10 mouse cellular contexts compared by ENCODE assay signal in genomic region chr5:19264627-19265026, GRCm38 (mm10). TPM values are rescaled to one million over a fixed set of nuclear protein-coding genes. Genes with fewer than 3 reads are reported as not detected.
DNase-seq lines count a peak whose midpoint lies in the region; ATAC-seq and TF ChIP-seq lines count a peak whose summit lies in the region.
"Had no signal": no experiment of that assay in that cellular context is flagged by ENCODE, and none has a peak within 500 bp of the region (broad histone marks: within the 10 kb centered on the region; RNA-seq: fewer than 3 reads in every experiment).

No protein-coding gene starts in this region.

- no peaks in the 10 kb centered on the region for H3K4me1 ChIP-seq in G1E (ENCODE audit: insufficient read depth, low read depth, low read length)
- H3K4me1 ChIP-seq: heart, embryonic 13.5 days; megakaryocyte, embryonic 14.5 days had no signal

- intact Hi-C loops in left cerebral cortex, adult 2 months (cut with DNase I), result no loop called here

- H3K9me3 ChIP-seq in G1E (replicated peaks), result no peaks in the 10 kb centered on the region
- H3K9me3 ChIP-seq: heart, embryonic 13.5 days had no signal

- H3K27ac ChIP-seq in left cerebral cortex, adult 2 months, result no peak overlapping the region
- H3K27ac ChIP-seq: heart, embryonic 13.5 days had no signal

- no peaks in the 10 kb centered on the region for H3K27me3 ChIP-seq in G1E (ENCODE audit: insufficient read depth, low read length)
- H3K27me3 ChIP-seq: heart, embryonic 13.5 days; megakaryocyte, embryonic 14.5 days had no signal

- no peaks in the 10 kb centered on the region for H3K36me3 ChIP-seq in G1E (replicated peaks)
- H3K36me3 ChIP-seq: heart, embryonic 13.5 days had no signal

- no peak for ATAC-seq in G1E (ENCODE audit: extremely low read depth, insufficient number of reproducible peaks, low FRiP score, poor library complexity, severe bottlenecking)

- DNase-seq in cerebellum, postnatal 10 days, result peak; percentile 31
- DNase-seq in cerebellum, adult 11-12 months, result no peak
- DNase-seq in left cerebral cortex, adult 2 months (ENCODE audit: extremely low spot score in 1 of 2, low spot score in 2 of 2), result no peak
- DNase-seq in left cerebral cortex, adult 18-20 months (ENCODE audit: low spot score in 2 of 2), result no peak
- DNase-seq in G1E (ENCODE audit: low spot score), result no peak
- peak; percentile 13 for DNase-seq in kidney, postnatal 10 days
- DNase-seq in urinary bladder, adult 2 months (ENCODE audit: low spot score), result no peak
- no peak for DNase-seq in layer of hippocampus, adult 8-10 months (ENCODE audit: low spot score in 2 of 2)

- H3K4me3 ChIP-seq in left cerebral cortex, adult 2 months, result no peak overlapping the region
- no peak overlapping the region for H3K4me3 ChIP-seq in G1E (ENCODE audit: low read depth, low read length)
- H3K4me3 ChIP-seq: heart, embryonic 13.5 days; megakaryocyte, embryonic 14.5 days had no signal

- peak; percentile 32 for TF ChIP-seq CTCF in left cerebral cortex, adult 2 months (IDR thresholded peaks at IDR 0.05)
- peak; percentile 53 for TF ChIP-seq CTCF in G1E (IDR thresholded peaks at IDR 0.05; ENCODE audit: low read depth, low read length)

RNA-seq across cellular contexts. Expression of gene Magi2, which starts 37.8 kb away (rescaled TPM):
- 100 to 1,000 TPM; 139 to 145 TPM for total RNA-seq in left cerebral cortex, adult 2 months (2021)
- total RNA-seq in left cerebral cortex, adult 18-20 months (2021), result 100 to 1,000 TPM; 125 to 134 TPM
- total RNA-seq in G1E (2014; fragmentation: Nextera tagmentation) (0.63 and 1.3 TPM in 2 replicates), G1E (2017) (1.0 and 1.1 TPM in 2 replicates)
- 0.69 and 1.1 TPM in 2 replicates for polyA plus RNA-seq in G1E (2012)
- polyA plus RNA-seq in urinary bladder, adult 2 months (2012; rRNA removed), result 1.8 and 2.8 TPM in 2 replicates
- 100 to 1,000 TPM; 105 to 137 (median 127) TPM for total RNA-seq in layer of hippocampus, adult 8-10 months (2022)

Comparison
In these comparisons a context has a peak if more than half of its experiments do, and no peak if none do; other contexts are left out.
1. DNase-seq: peak in cerebellum, postnatal 10 days (2 of 2) and kidney, postnatal 10 days (single experiment); none in cerebellum, adult 11-12 months (single experiment), left cerebral cortex, adult 2 months (0 of 2), left cerebral cortex, adult 18-20 months (0 of 2), G1E (single experiment), urinary bladder, adult 2 months (single experiment) and layer of hippocampus, adult 8-10 months (0 of 2).
2. RNA of gene Magi2, which starts 37.8 kb away (total RNA-seq): 139 to 145 TPM in left cerebral cortex, adult 2 months, 125 to 134 TPM in left cerebral cortex, adult 18-20 months and 105 to 137 TPM in layer of hippocampus, adult 8-10 months; 0.63 to 1.3 TPM in G1E; every median in the first group is over 10 times any median in the second.